Mouse (Mus musculus) stomach, embryonic 16.5 days (tissue): ENCODE data around the gene Egfl8. TPM values are rescaled to one million over a fixed set of nuclear protein-coding genes. Genes with fewer than 3 reads are reported as not detected.

Source experiments
- ATAC-seq: fragments of 200-750 bp; cut with Nextera tagmentation; 2 replicates; pipeline ENCODE4 v1.8.0; 2017; ENCODE audit warnings: moderate number of reproducible peaks, moderate TSS enrichment; ENCODE audit not compliant: insufficient read depth, low FRiP score
- H3K27ac ChIP-seq: fragments of 300-500 bp; sonication (generic); 2 replicates; pipeline ENCODE4 v1.5.1; 2014; ENCODE audit warnings: low read length
- H3K27me3 ChIP-seq: fragments of 300-500 bp; sonication (generic); 2 replicates; pipeline ENCODE4 v1.6.1; 2014; ENCODE audit warnings: low read length, control low read depth, mixed read lengths; ENCODE audit not compliant: control insufficient read depth, insufficient read depth
- H3K36me3 ChIP-seq: fragments of 300-500 bp; sonication (generic); 2 replicates; pipeline ENCODE4 v1.6.1; 2014; ENCODE audit warnings: low read length; ENCODE audit not compliant: control insufficient read depth, insufficient read depth
- H3K4me1 ChIP-seq: fragments of 300-500 bp; sonication (generic); 2 replicates; pipeline ENCODE4 v1.6.1; 2014; ENCODE audit warnings: low read length, control low read depth, mixed read lengths; ENCODE audit not compliant: control insufficient read depth, insufficient read depth
- H3K4me2 ChIP-seq: fragments of 300-500 bp; sonication (generic); 2 replicates; pipeline ENCODE4 v1.6.1; 2014; ENCODE audit warnings: low read depth, low read length, mixed read lengths
- H3K4me3 ChIP-seq: fragments of 300-500 bp; sonication (generic); replicated peaks from 2 replicates; pipeline ENCODE4 v1.5.1; 2014; ENCODE audit warnings: mild to moderate bottlenecking, low read length
- H3K9ac ChIP-seq: fragments of 300-500 bp; sonication (generic); 2 replicates; pipeline ENCODE4 v1.6.1; 2014; ENCODE audit warnings: low read length
- H3K9me3 ChIP-seq: fragments of 300-500 bp; sonication (generic); replicated peaks from 2 replicates; pipeline ENCODE4 v1.6.1; 2016; ENCODE audit warnings: low read length, control low read depth; ENCODE audit not compliant: control insufficient read depth
- WGBS: fragments of 180-500 bp; shearing (Covaris S2); extraction: QIAGEN DNeasy Blood & Tissue Kit; methylation state at CpG from one replicate; pipeline ENCODE4 v1.1.7; 2014; 5-methylcytosine and 5-hydroxymethylcytosine counted together
- polyA plus RNA-seq: library from polyadenylated mRNA; unstranded; fragments of >200 nt; fragmentation: Nextera tagmentation; extraction: Ambion mirVana; gene quantifications from 2 replicates; pipeline ENCODE4 v1.2.1, GENCODE M21; 2015

The Egfl8 gene
- polyA plus RNA-seq, 1 experiment from 2014 or later: 3.5 TPM

- H3K9ac ChIP-seq: no peak overlapping the region
- H3K27me3 ChIP-seq: peaks cover 15% of the 10 kb centered on the region; the same call in 1 of the 2 replicates
- H3K9me3 ChIP-seq: no peaks in the 10 kb centered on the region
- no peak overlapping the region for H3K4me3 ChIP-seq
- peaks cover 20% of the 10 kb centered on the region for H3K4me1 ChIP-seq
- 58% methylated on average over 2 of the region's 2 CpGs for WGBS
- H3K4me2 ChIP-seq: no peak overlapping the region
- no peaks in the 10 kb centered on the region for H3K36me3 ChIP-seq
- H3K27ac ChIP-seq: no peak overlapping the region
- ATAC-seq: no peak
Measured at GRCm38 (mm10) chr17:34635671-34636070, 19.9 kb upstream of the Egfl8 start.

GRCm38 (mm10) chr17:34632261-34632691, 16.5 kb upstream of the Egfl8 start:
- 2% methylated on average over 26 of the region's 26 CpGs for WGBS
- peak overlapping the region; percentile 73 for H3K27ac ChIP-seq
- peaks cover 39% of the 10 kb centered on the region for H3K4me1 ChIP-seq
- H3K36me3 ChIP-seq: no peaks in the 10 kb centered on the region
- peaks cover 25% of the 10 kb centered on the region for H3K27me3 ChIP-seq
- ATAC-seq: peak; percentile 61
- peak overlapping the region; percentile 48 for H3K4me3 ChIP-seq
- peak overlapping the region; percentile 65 for H3K9ac ChIP-seq
- no peaks in the 10 kb centered on the region for H3K9me3 ChIP-seq
- H3K4me2 ChIP-seq: peak overlapping the region; percentile 70

- Histone ChIP-seq H3K27me3 (peaks cover 25% of the 10 kb centered on the region), H3K27ac (0 out of 2 replicates have a peak overlapping the region, but pooled peaks have one; percentile 62), H3K4me3 (peak overlapping the region; percentile 48), H3K9ac (peak overlapping the region; percentile 65), H3K4me1 (peaks cover 39% of the 10 kb centered on the region), H3K4me2 (peak overlapping the region; percentile 70), H3K9me3 (no peaks in the 10 kb centered on the region), H3K36me3 (no peaks in the 10 kb centered on the region)
- no peak for ATAC-seq
- WGBS: 11% methylated on average over 12 of the region's 12 CpGs
Measured at GRCm38 (mm10) chr17:34631647-34632046, 15.9 kb upstream of the Egfl8 start.

GRCm38 (mm10) chr17:34630761-34631301, 15.1 kb upstream of the Egfl8 start:
- Histone ChIP-seq H3K27ac (no peak overlapping the region), H3K4me1 (peaks cover 46% of the 10 kb centered on the region), H3K4me3 (peak overlapping the region; percentile 48), H3K9ac (peak overlapping the region; percentile 55), H3K4me2 (peak overlapping the region; percentile 51), H3K36me3 (no peaks in the 10 kb centered on the region), H3K27me3 (peaks cover 25% of the 10 kb centered on the region), H3K9me3 (no peaks in the 10 kb centered on the region)
- no peak for ATAC-seq
- 3% methylated on average over 48 of the region's 48 CpGs for WGBS

- no peaks in the 10 kb centered on the region for H3K9me3 ChIP-seq
- H3K4me1 ChIP-seq: peaks cover 46% of the 10 kb centered on the region
- H3K4me3 ChIP-seq: peak overlapping the region; percentile 30
- H3K9ac ChIP-seq: peak overlapping the region; percentile 55; the same call in 1 of the 2 replicates
- H3K27ac ChIP-seq: no peak overlapping the region
- H3K36me3 ChIP-seq: no peaks in the 10 kb centered on the region
- peaks cover 25% of the 10 kb centered on the region for H3K27me3 ChIP-seq
- WGBS: 28% methylated on average over 12 of the region's 12 CpGs
- ATAC-seq: no peak
- H3K4me2 ChIP-seq: peak overlapping the region; percentile 70
Measured at GRCm38 (mm10) chr17:34629796-34630603, 14.2 kb upstream of the Egfl8 start.

- peak within 1 kb of the TSS; percentile 70 for H3K4me2 ChIP-seq
- H3K4me1 ChIP-seq: peaks cover 46% of the 10 kb centered on the region
- H3K9me3 ChIP-seq: no peaks in the 10 kb centered on the region
- H3K27me3 ChIP-seq: peaks cover 25% of the 10 kb centered on the region
- H3K27ac ChIP-seq: peak within 1 kb of the TSS; percentile 99
- peak within 1 kb of the TSS; percentile 87 for H3K4me3 ChIP-seq
- 2% methylated on average over 16 of the region's 16 CpGs for WGBS
- H3K36me3 ChIP-seq: no peaks in the 10 kb centered on the region
- ATAC-seq: no peak
- peak within 1 kb of the TSS; percentile 91 for H3K9ac ChIP-seq
Measured at GRCm38 (mm10) chr17:34629221-34629751, 13.5 kb upstream of the Egfl8 start, which contains the start of gene Prrt1. Gene Prrt1 (plus strand): TSS chr17:34629533.

- peak overlapping the region; percentile 91 for H3K9ac ChIP-seq
- peaks cover 21% of the 10 kb centered on the region for H3K27me3 ChIP-seq
- peak overlapping the region; percentile 70 for H3K4me2 ChIP-seq
- peak overlapping the region; percentile 99 for H3K27ac ChIP-seq
- peak overlapping the region; percentile 87 for H3K4me3 ChIP-seq
- no peaks in the 10 kb centered on the region for H3K9me3 ChIP-seq
- no peaks in the 10 kb centered on the region for H3K36me3 ChIP-seq
- WGBS: 22% methylated on average over 5 of the region's 5 CpGs
- H3K4me1 ChIP-seq: peaks cover 46% of the 10 kb centered on the region
- ATAC-seq: no peak
Measured at GRCm38 (mm10) chr17:34628644-34628967, 12.8 kb upstream of the Egfl8 start.

- no peaks in the 10 kb centered on the region for H3K36me3 ChIP-seq
- peak within 1 kb of the TSS; percentile 87 for H3K4me3 ChIP-seq
- peak within 1 kb of the TSS; percentile 91 for H3K9ac ChIP-seq
- peak within 1 kb of the TSS; percentile 99 for H3K27ac ChIP-seq
- ATAC-seq: peak; percentile 12
- H3K4me1 ChIP-seq: peaks cover 46% of the 10 kb centered on the region
- peaks cover 21% of the 10 kb centered on the region for H3K27me3 ChIP-seq
- 4% methylated on average over 29 of the region's 29 CpGs for WGBS
- no peaks in the 10 kb centered on the region for H3K9me3 ChIP-seq
- peak within 1 kb of the TSS; percentile 70 for H3K4me2 ChIP-seq
Measured at GRCm38 (mm10) chr17:34627943-34628643, 12.3 kb upstream of the Egfl8 start, which contains the start of gene Ppt2. Gene Ppt2 (minus strand): TSS chr17:34628510.
